Mouse (Mus musculus) liver, postnatal 0 days (tissue): ENCODE measurements around the gene Gm11168.
"Not testable (repeated sequence)": the region's sequence is repeated elsewhere in the genome, so short reads cannot be mapped to it uniquely, and the experiment has no call there.

Experiments used
- CTCF ChIP-seq: sonication (generic); IDR thresholded peaks from 2 replicates; pipeline ENCODE4 v1.5.1; 2016; ENCODE audit warnings: antibody characterized with exemption, low read depth
- EP300 ChIP-seq: IDR thresholded peaks from 2 replicates; pipeline ENCODE4 v1.6.1; 2016; ENCODE audit warnings: antibody characterized with exemption, low read depth, mild to moderate bottlenecking

DNA sequence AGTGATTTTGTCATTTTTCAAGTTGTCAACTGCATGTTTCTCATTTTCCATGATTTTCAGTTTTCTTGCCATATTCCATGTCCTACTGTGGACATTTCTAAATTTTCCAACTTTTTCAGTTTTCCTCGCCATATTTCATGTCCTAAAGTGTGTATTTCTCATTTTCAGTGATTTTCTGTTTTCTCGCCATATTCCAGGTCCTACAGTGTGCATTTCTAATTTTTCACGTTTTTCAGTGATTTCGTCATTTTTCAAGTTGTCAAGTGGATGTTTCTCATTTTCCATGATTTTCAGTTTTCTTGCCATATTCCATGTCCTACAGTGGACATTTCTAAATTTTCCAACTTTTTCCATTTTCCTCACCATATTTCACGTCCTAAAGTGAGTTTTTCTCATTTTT is 3.0 kb downstream of the Gm11168 start:
- TF ChIP-seq CTCF, EP300: not testable (repeated sequence)
